Mouse (Mus musculus) stomach, embryonic 16.5 days (tissue): Measurements from ENCODE around the gene Kantr. TPM values are rescaled to one million over a fixed set of nuclear protein-coding genes. Genes with fewer than 3 reads are reported as not detected.
"Not testable (repeated sequence)": the region's sequence is repeated elsewhere in the genome, so short reads cannot be mapped to it uniquely, and the experiment has no call there.

Experiments used
- ATAC-seq: fragments of 200-750 bp; cut with Nextera tagmentation; 2 replicates; pipeline ENCODE4 v1.8.0; 2017; ENCODE audit warnings: moderate number of reproducible peaks, moderate TSS enrichment; ENCODE audit not compliant: insufficient read depth, low FRiP score
- H3K27ac ChIP-seq: fragments of 300-500 bp; sonication (generic); 2 replicates; pipeline ENCODE4 v1.5.1; 2014; ENCODE audit warnings: low read length
- H3K27me3 ChIP-seq: fragments of 300-500 bp; sonication (generic); 2 replicates; pipeline ENCODE4 v1.6.1; 2014; ENCODE audit warnings: low read length, control low read depth, mixed read lengths; ENCODE audit not compliant: control insufficient read depth, insufficient read depth
- H3K36me3 ChIP-seq: fragments of 300-500 bp; sonication (generic); 2 replicates; pipeline ENCODE4 v1.6.1; 2014; ENCODE audit warnings: low read length; ENCODE audit not compliant: control insufficient read depth, insufficient read depth
- H3K4me1 ChIP-seq: fragments of 300-500 bp; sonication (generic); 2 replicates; pipeline ENCODE4 v1.6.1; 2014; ENCODE audit warnings: low read length, control low read depth, mixed read lengths; ENCODE audit not compliant: control insufficient read depth, insufficient read depth
- H3K4me2 ChIP-seq: fragments of 300-500 bp; sonication (generic); 2 replicates; pipeline ENCODE4 v1.6.1; 2014; ENCODE audit warnings: low read depth, low read length, mixed read lengths
- H3K4me3 ChIP-seq: fragments of 300-500 bp; sonication (generic); replicated peaks from 2 replicates; pipeline ENCODE4 v1.5.1; 2014; ENCODE audit warnings: mild to moderate bottlenecking, low read length
- H3K9ac ChIP-seq: fragments of 300-500 bp; sonication (generic); 2 replicates; pipeline ENCODE4 v1.6.1; 2014; ENCODE audit warnings: low read length
- H3K9me3 ChIP-seq: fragments of 300-500 bp; sonication (generic); replicated peaks from 2 replicates; pipeline ENCODE4 v1.6.1; 2016; ENCODE audit warnings: low read length, control low read depth; ENCODE audit not compliant: control insufficient read depth
- WGBS: fragments of 180-500 bp; shearing (Covaris S2); extraction: QIAGEN DNeasy Blood & Tissue Kit; methylation state at CpG from one replicate; pipeline ENCODE4 v1.1.7; 2014; 5-methylcytosine and 5-hydroxymethylcytosine counted together
- polyA plus RNA-seq: library from polyadenylated mRNA; unstranded; fragments of >200 nt; fragmentation: Nextera tagmentation; extraction: Ambion mirVana; gene quantifications from 2 replicates; pipeline ENCODE4 v1.2.1, GENCODE M21; 2015

Gene Kantr
- polyA plus RNA-seq, 1 experiment from 2014 or later, result 14.8 TPM

- no peak overlapping the region for H3K4me3 ChIP-seq
- H3K4me1 ChIP-seq, result no peaks in the 10 kb centered on the region
- H3K27ac ChIP-seq, result no peak overlapping the region
- no peaks in the 10 kb centered on the region for H3K36me3 ChIP-seq
- peak; percentile 72; the same call in 1 of the 2 replicates for ATAC-seq
- no peaks in the 10 kb centered on the region for H3K9me3 ChIP-seq
- H3K27me3 ChIP-seq, result peaks cover 3% of the 10 kb centered on the region; the same call in 1 of the 2 replicates
- no peak overlapping the region for H3K4me2 ChIP-seq
- WGBS, result 45% methylated on average over 2 of the region's 2 CpGs
- no peak overlapping the region for H3K9ac ChIP-seq
Observed at GRCm38 (mm10) chrX:152307942-152308341, 19.4 kb downstream of the Kantr start.

GRCm38 (mm10) chrX:152307371-152307770 is 19.9 kb downstream of the Kantr start:
- Histone ChIP-seq H3K9me3 (no peaks in the 10 kb centered on the region), H3K4me2 (no peak overlapping the region), H3K27ac (no peak overlapping the region), H3K36me3 (no peaks in the 10 kb centered on the region), H3K4me3 (no peak overlapping the region), H3K4me1 (no peaks in the 10 kb centered on the region), H3K9ac (no peak overlapping the region), H3K27me3 (peaks cover 3% of the 10 kb centered on the region; the same call in 1 of the 2 replicates)
- ATAC-seq, result no peak

- Histone ChIP-seq H3K36me3 (no peaks in the 10 kb centered on the region), H3K27ac (no peak overlapping the region), H3K4me2 (no peak overlapping the region), H3K4me1 (no peaks in the 10 kb centered on the region), H3K4me3 (no peak overlapping the region), H3K27me3 (peaks cover 3% of the 10 kb centered on the region; the same call in 1 of the 2 replicates), H3K9me3 (no peaks in the 10 kb centered on the region), H3K9ac (no peak overlapping the region)
- WGBS, result 85% methylated on average over 2 of the region's 2 CpGs
- ATAC-seq, result no peak
Observed at GRCm38 (mm10) chrX:152306224-152306623, 21.1 kb downstream of the Kantr start.

- 47% methylated on average over 1 of the region's 1 CpGs for WGBS
- not testable (repeated sequence) for H3K27ac ChIP-seq, H3K4me1 ChIP-seq, H3K9ac ChIP-seq, H3K36me3 ChIP-seq, H3K9me3 ChIP-seq, H3K4me2 ChIP-seq, H3K4me3 ChIP-seq, ATAC-seq, H3K27me3 ChIP-seq
Observed at GRCm38 (mm10) chrX:152287026-152287425, 40.3 kb downstream of the Kantr start.

- no peak overlapping the region for H3K4me2 ChIP-seq
- H3K36me3 ChIP-seq, result no peaks in the 10 kb centered on the region
- H3K4me1 ChIP-seq, result no peaks in the 10 kb centered on the region
- H3K9ac ChIP-seq, result no peak overlapping the region
- H3K9me3 ChIP-seq, result no peaks in the 10 kb centered on the region
- no peak overlapping the region for H3K4me3 ChIP-seq
- WGBS, result 71% methylated on average over 3 of the region's 3 CpGs
- no peaks in the 10 kb centered on the region for H3K27me3 ChIP-seq
- no peak overlapping the region for H3K27ac ChIP-seq
- no peak for ATAC-seq
Observed at GRCm38 (mm10) chrX:152284746-152285145, 42.5 kb downstream of the Kantr start.

GRCm38 (mm10) chrX:152279384-152279783 is 47.9 kb downstream of the Kantr start:
- Histone ChIP-seq H3K4me3 (no peak overlapping the region), H3K9me3 (no peaks in the 10 kb centered on the region)
- 85% methylated on average over 6 of the region's 6 CpGs for WGBS

GRCm38 (mm10) chrX:152271189-152271588 is 56.1 kb downstream of the Kantr start:
- no peak for ATAC-seq
- Histone ChIP-seq H3K4me2 (no peak overlapping the region), H3K4me1 (no peaks in the 10 kb centered on the region), H3K9ac (no peak overlapping the region), H3K9me3 (no peaks in the 10 kb centered on the region), H3K27me3 (no peaks in the 10 kb centered on the region), H3K36me3 (peaks cover 38% of the 10 kb centered on the region), H3K27ac (no peak overlapping the region), H3K4me3 (no peak overlapping the region)
- WGBS, result 95% methylated on average over 11 of the region's 11 CpGs

More at GRCm38 (mm10) chrX:152279384-152279783, 47.9 kb downstream of the Kantr start:
- no peak for ATAC-seq
- H3K4me1 ChIP-seq, result no peaks in the 10 kb centered on the region
- no peaks in the 10 kb centered on the region for H3K27me3 ChIP-seq
- no peak overlapping the region for H3K4me2 ChIP-seq
- peaks cover 11% of the 10 kb centered on the region; the same call in 1 of the 2 replicates for H3K36me3 ChIP-seq
- H3K9ac ChIP-seq, result no peak overlapping the region
- H3K27ac ChIP-seq, result no peak overlapping the region

Other genes starting within 250 kb of the Kantr start
- gene Iqsec2, start 183.2 kb downstream of the Kantr start, polyA plus RNA-seq, result 3.3 and 3.8 TPM in 2 replicates
- gene Kdm5c, start 94.5 kb downstream of the Kantr start, polyA plus RNA-seq, result 35.3 and 47.4 TPM in 2 replicates
- 23.5 and 28.7 TPM in 2 replicates for gene Tspyl2, start 14.9 kb upstream of the Kantr start, polyA plus RNA-seq
- gene Gpr173, start 41.2 kb upstream of the Kantr start, polyA plus RNA-seq, result 3.5 and 4.1 TPM in 2 replicates
- not detected in 2 replicates for gene Cldn34a, start 235.8 kb upstream of the Kantr start, polyA plus RNA-seq